Mouse (Mus musculus) lung, adult 2 months (tissue): ENCODE data around the gene Pigu.

ENCODE experiments used
- CTCF ChIP-seq: fragments of 200-500 bp; IDR thresholded peaks from 2 replicates; pipeline ENCODE4 v1.5.1; 2011; ENCODE audit warnings: mild to moderate bottlenecking, low read length, control low read depth; ENCODE audit not compliant: insufficient read depth
- POLR2A ChIP-seq: fragments of 200-500 bp; IDR thresholded peaks from 2 replicates; pipeline ENCODE4 v1.6.1; 2011; ENCODE audit warnings: low read depth, mild to moderate bottlenecking, control low read depth, low read length, borderline replicate concordance; ENCODE audit errors: extremely low read depth

DNA sequence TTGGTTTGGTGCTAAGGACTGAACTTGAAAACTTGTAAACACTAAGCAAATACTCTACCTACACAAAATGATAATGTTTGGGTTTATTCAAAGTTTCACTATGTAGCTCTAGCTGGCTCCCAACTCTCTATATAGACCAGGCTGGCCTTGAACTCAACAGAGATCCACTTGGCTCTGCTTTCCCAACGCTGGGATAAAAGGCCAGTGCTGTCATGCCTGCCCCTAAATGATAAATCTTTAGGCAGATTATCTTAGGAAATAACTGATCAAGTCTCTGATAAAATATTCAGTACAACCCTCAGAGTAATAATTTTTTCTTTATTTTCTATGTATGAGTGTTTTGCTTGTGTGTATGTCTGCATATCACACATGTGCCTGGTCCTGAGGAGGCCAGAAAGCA is 10.6 kb downstream of the Pigu start:
- no peak for TF ChIP-seq CTCF
- no peak for TF ChIP-seq POLR2A
